Mouse (Mus musculus) bone marrow, adult 2 months (tissue): Measurements from ENCODE around the gene Ergic1.

Source experiments
- CTCF ChIP-seq: fragments of 200-500 bp; IDR thresholded peaks from 2 replicates; pipeline ENCODE4 v1.5.1; 2011; ENCODE audit warnings: low read length, control low read depth; ENCODE audit not compliant: control insufficient read depth, insufficient read depth
- POLR2A ChIP-seq: fragments of 200-500 bp; IDR thresholded peaks from 2 replicates; pipeline ENCODE4 v1.6.1; 2011; ENCODE audit warnings: low read depth, mild to moderate bottlenecking, control low read depth, low read length, borderline replicate concordance; ENCODE audit not compliant: control insufficient read depth

GRCm38 (mm10) chr17:26647283-26647682, 86.0 kb downstream of the Ergic1 start:
- TF ChIP-seq POLR2A (no peak), CTCF (no peak)
